Mouse (Mus musculus) layer of hippocampus, postnatal 14 days (tissue): Measurements from ENCODE around the gene Itgb6. TPM values are rescaled to one million over a fixed set of nuclear protein-coding genes. Genes with fewer than 3 reads are reported as not detected.

Source experiments
- DNase-seq, 2 experiments: peaks; one replicate each; pipeline ENCODE4 v3.0.0; 2021 to 2022; ENCODE audit warnings: low spot score in 2 of 2, mixed read lengths in 1 of 2
- long read RNA-seq, 2 experiments: library from polyadenylated mRNA; stranded (forward); transcript quantifications; one replicate each; pipeline ENCODE4 v2.0.0; 2021
- total RNA-seq, 2 experiments: library from RNA; stranded (reverse); gene quantifications; 2 replicates each; pipeline ENCODE4 v1.2.3; 2021

Gene Itgb6
- total RNA-seq: under 1 TPM in 1 of 2 experiments, not detected in 1; 0.16 TPM
- long read RNA-seq, experiment 1, partial matches to known transcripts: 0 of 1 reads
- long read RNA-seq, experiment 1, other reads (novel, unspliced or antisense): 1 of 1 reads
- long read RNA-seq, experiment 2: 0 reads

DNA sequence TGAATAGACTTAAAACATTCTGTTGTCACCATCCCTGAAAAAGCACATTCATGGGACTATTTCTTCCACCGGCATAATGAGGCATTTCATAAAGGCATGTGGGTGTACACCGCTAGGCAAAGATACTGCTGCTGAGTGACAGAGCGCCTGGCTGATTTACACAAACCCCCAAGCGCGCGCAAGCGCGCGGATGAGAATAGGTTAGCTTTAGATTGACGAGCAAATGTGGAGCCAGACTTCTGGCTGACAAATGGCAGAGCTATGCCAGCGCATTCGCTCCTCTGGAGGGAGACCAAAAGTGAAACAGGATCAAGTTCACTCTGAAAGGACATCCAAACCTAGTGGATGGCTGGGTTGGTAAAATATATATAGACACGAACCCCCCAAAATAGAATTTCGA, at the start of gene Itgb6:
TSS of gene Itgb6 (minus strand) at position 130 of the 400 bp plus-strand sequence.
- DNase-seq: peak in 1 of 2 experiments; percentile 76

DNA sequence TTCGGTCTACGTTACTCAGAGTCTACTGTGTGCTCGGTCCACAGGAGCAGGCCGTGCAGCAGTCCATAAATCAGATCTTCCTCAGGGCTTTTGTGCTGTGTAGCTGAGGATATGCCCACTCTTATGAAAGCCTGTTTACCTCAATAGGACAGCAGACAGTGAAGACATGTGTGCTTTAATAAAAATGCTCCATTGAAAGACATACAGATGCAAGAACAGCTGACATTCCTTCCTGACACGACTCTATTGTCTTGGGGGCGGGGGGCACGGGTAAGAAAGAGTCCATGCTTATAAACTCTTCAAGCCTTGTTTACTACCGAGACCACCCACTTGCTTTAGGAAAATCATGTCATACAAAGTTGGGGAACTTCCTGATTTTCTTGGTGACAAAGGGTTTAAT, 44.0 kb upstream of the Itgb6 start:
- no peak for DNase-seq

- peak in 1 of 2 experiments; percentile 2 for DNase-seq
Measured at GRCm38 (mm10) chr2:60756218-60756617, 33.8 kb upstream of the Itgb6 start.

DNA sequence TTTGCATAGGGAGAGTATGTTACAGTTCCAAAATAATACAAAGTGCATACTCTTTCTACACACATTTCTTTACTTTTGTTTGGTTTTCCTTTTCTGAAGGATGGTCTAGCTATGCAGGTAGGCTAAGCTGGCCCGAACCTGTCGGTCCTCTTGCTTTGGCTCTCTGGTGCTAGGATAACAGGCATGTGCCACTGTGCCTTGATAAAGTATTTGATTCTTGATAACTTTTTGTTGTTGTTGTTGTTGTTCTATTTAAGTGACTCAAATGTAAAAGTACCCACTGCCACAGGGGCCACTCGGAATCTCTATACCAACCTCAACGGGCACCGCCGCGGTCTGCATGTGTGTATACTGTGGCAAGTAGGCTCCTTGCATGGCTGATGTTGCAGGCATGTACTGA, 32.7 kb upstream of the Itgb6 start:
- no peak for DNase-seq

DNA sequence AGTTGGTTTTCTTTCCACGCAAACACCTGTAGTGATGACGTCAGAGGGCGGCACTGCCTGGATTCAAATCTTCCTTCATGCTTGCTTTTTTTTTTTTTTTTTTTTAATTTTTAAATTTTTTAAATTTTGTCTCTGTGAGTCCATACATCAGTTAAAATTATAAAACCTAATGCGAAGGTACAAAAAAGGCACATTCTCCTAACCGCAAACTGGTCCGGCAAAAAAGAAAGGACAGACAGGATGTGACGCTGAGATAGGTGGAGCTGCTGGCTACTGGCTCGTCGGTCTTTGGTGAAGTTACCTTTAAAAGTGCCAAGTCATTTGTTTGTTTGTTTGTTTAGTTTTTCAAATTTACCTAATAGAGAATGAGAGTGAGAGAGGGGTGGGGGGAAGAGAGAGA, 28.8 kb upstream of the Itgb6 start:
- no peak for DNase-seq

DNA sequence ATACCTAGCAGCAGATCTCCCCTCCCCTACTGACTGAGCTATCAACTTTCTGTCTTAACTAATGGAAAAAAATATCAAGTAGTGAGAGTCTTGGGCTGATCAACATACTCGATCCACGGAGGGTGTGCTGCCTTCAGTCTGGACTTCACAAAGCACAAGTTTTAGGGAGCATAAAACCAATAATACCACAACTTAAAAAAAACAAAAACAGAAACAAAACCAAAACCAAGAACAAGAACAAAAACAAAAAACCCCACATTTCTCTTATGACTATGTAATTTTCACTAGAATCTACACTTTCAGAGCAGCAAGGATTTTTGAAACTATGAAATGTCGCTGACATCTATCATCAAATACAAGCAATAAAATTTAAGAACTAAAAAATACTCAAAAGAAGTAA, 28.1 kb upstream of the Itgb6 start:
- DNase-seq: no peak

GRCm38 (mm10) chr2:60748585-60748984, 26.1 kb upstream of the Itgb6 start:
- DNase-seq: no peak

DNA sequence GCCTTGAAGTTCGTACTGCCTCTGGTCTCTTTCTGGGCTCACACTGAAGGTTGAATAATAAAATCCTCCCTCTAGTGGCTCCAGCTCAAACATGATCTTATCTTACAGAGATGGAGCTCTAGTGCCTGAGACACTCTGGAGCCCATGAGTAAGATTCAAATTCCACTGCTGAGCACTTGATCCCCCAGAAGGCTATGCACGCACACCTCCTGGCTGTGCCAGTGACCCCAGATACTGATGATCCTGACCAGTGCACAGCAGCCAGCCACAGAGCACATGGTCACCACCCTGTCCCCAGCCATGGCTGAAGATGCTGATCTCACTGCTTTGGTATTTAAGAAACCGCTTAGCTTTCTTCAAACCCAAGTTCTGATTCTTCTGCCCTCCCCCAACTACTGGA, 25.1 kb upstream of the Itgb6 start:
- no peak for DNase-seq

DNA sequence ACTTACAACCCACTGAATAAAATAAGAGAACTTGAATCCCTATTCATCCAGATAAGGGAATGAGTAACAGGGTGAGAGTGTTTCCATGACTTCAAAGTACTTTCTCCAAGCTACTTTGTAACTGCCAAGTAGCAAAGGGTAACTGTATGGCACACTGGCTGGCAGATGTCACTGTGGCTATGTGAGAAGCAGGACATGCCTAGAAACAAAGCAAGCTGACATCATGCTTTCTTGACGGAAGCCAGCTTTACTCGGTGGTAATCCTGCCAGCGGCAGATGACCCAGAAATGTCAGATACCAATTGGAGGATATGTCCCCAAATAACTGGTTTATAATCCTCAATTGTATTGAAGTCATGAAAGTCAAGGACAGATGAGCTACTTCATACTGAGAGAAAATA, 22.2 kb upstream of the Itgb6 start:
- no peak for DNase-seq

GRCm38 (mm10) chr2:60739389-60740137, 17.1 kb upstream of the Itgb6 start:
- DNase-seq: no peak

- DNase-seq: no peak
Measured at GRCm38 (mm10) chr2:60730929-60731328, 8.5 kb upstream of the Itgb6 start.

GRCm38 (mm10) chr2:60730024-60730423, 7.6 kb upstream of the Itgb6 start:
- DNase-seq: no peak

GRCm38 (mm10) chr2:60728902-60729585, 6.6 kb upstream of the Itgb6 start:
- no peak for DNase-seq

GRCm38 (mm10) chr2:60724660-60725059, 2.2 kb upstream of the Itgb6 start:
- no peak for DNase-seq

DNA sequence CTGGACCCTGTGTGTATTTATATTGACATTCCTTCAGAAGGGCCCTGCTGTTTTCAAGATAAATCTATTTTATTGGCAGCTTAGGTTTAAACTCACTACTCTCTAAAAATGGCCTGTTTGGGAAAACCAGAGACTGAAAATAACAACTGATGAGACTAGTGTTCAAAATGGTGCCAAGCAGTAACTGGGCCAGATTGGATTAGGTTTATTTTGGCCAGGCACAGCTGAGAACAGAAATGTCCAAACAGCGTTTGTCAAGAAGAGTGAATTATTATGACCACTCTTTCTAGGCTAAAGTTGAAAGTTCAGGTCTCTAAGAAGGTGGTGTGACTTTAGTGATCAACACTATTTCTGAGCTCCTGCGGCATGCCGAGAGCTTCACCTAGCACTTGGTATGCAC, 524 bp upstream of the Itgb6 start:
- DNase-seq: peak in 1 of 2 experiments; percentile 37

DNA sequence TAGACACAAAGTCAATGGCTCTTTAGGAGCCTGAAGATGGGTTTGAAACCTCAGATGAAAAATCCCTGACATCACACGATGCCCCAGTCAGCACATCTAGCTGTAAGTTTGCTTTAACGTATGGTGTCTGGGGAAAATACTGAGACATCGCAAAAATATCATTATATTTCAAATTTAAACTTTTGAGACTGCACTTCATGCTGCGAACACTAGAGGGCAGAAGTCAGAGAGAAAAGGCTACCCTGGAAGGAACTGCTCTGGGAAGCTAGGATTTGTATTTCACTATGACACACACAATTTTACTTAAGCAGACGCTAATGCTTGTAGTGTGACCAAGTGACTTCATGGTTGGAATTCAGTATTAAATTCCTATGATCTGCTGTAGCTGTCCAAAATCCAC, 1.5 kb downstream of the Itgb6 start:
- DNase-seq: peak in 1 of 2 experiments; percentile 42

- DNase-seq: no peak
Measured at GRCm38 (mm10) chr2:60720205-60720604, 2.2 kb downstream of the Itgb6 start.

- peak in 1 of 2 experiments; percentile 35 for DNase-seq
Measured at GRCm38 (mm10) chr2:60717348-60717747, 5.1 kb downstream of the Itgb6 start.

GRCm38 (mm10) chr2:60716549-60716948, 5.9 kb downstream of the Itgb6 start:
- no peak for DNase-seq

DNA sequence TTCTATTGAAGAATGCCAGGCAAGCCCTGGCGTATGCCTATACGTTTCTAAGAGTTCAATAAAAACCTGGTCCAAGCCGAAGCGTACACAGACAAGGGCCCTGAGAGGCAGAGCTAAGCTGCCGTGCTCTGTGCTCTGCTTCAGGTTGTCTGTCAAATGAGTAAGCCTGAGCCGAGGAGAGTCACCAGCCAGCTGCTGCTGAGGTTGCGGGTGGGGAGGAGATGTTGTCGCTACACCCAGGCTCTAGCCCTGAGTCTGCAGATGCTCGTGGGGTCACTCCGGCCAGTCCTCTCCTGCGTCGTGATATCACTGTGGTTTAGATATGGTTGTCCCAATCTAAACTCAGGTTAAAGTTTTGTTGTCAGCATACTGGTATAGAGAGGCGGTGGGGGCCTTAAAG, 6.7 kb downstream of the Itgb6 start:
- DNase-seq: no peak

DNA sequence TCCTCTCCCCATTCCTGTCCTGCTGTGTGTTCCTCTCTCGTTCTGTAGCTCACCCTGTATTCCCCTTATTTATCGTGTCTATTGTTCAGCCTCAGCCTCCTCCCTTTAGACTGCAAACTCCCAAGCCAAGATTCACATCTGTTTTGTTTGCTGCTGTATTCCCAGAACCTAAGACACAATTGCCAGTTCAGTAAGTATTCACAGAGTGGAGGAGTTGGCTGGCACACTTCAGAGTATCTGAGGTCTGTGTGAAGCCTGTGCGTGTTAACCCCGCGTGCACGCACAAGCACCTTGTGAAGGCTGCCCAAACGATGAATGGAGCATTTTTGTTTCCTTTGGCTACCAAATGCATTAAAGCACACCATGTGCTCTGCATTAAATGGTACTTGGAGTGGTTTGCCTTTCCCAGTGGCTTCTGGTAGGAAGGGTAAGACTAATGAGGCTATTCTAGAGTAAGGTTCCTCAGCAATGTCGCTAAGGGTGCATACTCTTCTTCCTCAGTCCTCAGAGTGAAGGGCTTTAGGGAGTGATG, 7.4 kb downstream of the Itgb6 start:
- no peak for DNase-seq

- DNase-seq: no peak
Measured at GRCm38 (mm10) chr2:60714475-60714874, 8.0 kb downstream of the Itgb6 start.
